Mouse (Mus musculus): Measurements from ENCODE around the gene Drd2.

Drd2 gene

DNA sequence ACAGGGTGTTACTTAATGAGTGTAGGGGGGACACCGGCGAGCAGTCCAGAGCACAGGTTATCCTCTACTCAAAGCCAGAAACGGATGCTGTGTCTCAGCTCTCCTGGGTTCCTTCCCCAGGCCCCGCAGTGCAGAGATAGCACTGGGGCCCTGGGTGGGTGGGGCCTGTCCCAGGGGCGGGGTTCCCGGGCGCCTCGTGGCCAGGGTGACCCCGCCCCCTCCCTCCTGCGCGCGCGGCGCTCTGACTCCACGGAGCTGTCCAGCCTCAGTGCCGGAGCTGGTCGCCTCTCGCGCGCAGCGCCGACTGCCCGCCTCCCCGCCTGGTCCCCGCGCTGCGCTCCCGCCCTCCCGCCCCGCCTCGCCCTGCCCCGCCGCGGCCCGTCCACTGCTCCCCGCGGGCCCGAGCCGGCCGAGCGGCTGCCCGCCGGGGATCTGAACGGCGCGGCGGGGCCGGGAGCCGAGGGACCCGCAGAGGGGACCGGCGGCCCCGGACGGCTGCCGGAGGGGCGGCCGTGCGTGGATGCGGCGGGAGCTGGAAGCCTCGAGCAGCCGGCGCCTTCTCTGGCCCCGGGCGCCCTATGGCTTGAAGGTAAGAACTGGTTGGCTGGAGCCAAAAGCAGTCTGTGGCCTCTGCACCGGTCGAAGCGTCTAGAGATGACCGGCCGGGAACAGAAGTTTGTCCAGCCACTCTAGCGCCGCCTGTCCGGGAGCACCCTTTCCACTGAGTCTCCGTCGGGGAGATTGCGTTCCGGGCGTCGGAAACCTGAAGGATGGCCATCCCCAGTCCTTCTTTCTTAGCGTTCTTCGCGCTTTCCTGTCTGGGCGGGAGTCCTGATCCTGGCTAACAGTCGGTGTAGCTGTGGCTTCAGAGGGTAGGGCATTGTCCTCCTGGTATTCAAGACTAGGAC, at the start of gene Drd2:
Gene Drd2 (plus strand): TSS at position 492 of the 908 bp plus-strand sequence.
- peak; percentile 79 for DNase-seq (ENCODE audit: low spot score)

DNA sequence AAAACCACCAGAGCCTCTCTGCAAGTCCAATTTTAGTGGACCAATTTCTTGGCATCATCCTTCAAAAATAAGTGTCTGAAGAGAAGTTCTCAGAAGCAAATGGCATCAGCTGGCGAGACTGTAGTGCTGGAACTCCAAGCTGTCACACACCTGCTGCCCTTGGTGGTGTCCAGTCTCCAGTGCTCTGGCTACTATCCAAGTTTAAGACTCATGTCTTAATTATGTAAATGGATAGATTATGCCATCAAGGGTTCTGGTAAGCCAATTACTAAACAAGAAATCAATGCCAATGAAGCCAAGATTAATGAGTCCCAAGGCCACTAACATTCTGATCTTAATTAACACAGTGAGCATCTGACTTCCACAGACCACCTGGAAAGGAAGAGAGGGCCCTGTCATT, 45.3 kb upstream of the Drd2 start:
- DNase-seq (ENCODE audit: low spot score): no peak

- DNase-seq (ENCODE audit: low spot score): no peak
These were observed 32.9 kb upstream of the Drd2 start for GRCm38 (mm10) chr9:49307576-49307975.

GRCm38 (mm10) chr9:49310821-49311220, 29.6 kb upstream of the Drd2 start:
- no peak for DNase-seq (ENCODE audit: low spot score)

DNA sequence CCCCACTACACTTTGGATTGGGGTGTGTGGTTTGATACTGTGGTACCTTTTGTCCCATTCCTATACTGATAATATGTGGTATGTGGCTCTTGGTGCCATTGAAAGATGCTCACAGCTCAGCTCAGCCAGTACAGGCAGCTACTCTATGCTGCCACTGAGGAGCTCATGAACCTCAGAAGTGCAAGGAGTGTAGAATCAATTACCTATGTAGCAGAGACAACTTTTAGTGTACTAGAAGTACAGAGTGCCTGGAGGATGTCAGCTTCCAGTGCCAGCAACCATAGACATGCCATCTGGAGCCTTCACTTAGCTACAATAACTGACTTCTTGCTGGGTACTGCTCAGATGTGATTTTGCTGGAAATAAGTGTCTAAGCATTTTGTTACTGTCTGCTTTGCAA, 21.8 kb upstream of the Drd2 start:
- no peak for DNase-seq (ENCODE audit: low spot score)

DNA sequence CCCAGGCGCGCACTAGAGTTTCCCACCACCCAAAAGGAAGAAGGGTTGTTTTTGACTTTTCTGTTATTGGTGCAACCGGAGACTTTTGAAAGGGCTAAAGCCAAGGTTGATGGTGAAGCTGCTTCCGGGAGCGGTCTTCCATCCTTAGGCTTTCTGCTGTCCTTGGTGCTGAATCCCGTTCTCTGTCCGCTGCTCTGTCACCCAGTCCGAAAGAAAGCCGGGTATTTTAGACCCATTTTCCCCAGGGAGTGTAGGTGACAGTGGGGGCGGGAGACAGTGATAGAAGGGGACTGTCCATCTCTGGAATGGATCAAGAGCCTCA, 578 bp downstream of the Drd2 start:
- peak; percentile 89 for DNase-seq (ENCODE audit: low spot score)

DNA sequence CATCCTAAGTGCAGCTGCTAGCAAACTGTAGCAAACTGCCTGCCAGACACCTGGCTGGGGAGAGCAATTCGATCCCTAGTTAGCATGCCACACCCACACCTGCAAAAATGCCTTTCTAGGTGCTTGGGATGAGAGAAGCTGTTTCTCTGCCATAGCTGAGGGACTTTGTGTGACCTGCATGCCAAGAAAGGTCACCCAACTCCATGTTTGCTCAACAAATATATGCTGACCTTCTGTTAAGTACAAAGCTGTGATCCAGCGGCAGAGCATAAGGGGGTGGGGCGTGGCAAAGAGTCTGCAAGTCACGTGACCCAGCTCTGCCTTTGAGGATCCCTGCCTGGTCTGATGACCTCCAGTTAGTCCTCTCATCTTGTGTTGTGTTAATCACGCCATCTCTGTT, 25.3 kb downstream of the Drd2 start:
- peak; percentile 24 for DNase-seq (ENCODE audit: low spot score)

GRCm38 (mm10) chr9:49373946-49374345, 33.5 kb downstream of the Drd2 start:
- DNase-seq (ENCODE audit: low spot score): no peak

GRCm38 (mm10) chr9:49379962-49380361, 39.5 kb downstream of the Drd2 start:
- DNase-seq (ENCODE audit: low spot score): no peak

GRCm38 (mm10) chr9:49384041-49384440, 43.6 kb downstream of the Drd2 start:
- no peak for DNase-seq (ENCODE audit: low spot score)

GRCm38 (mm10) chr9:49384855-49385254, 44.4 kb downstream of the Drd2 start:
- DNase-seq (ENCODE audit: low spot score): no peak

GRCm38 (mm10) chr9:49385301-49385700, 44.9 kb downstream of the Drd2 start:
- no peak for DNase-seq (ENCODE audit: low spot score)

DNA sequence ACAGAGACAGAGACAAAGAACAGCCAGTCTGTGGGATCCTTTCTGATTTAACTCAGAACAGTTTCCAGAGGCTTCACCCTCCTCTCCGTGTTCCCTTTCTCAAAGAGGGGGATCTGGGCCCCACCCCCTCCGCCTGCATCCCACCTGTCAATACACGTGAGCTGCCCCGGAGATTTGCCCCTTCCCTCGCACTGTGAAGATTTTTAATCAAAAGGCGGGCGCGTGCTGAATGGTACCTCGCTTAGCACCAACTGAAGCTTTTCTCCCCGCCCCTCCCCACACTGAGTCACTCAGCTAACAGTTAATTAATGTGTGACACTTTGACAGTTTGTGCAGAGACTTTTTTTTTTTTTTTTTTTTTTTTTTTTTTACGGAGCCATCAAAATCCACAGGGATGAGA, 45.7 kb downstream of the Drd2 start:
- DNase-seq (ENCODE audit: low spot score): peak; percentile 8

DNA sequence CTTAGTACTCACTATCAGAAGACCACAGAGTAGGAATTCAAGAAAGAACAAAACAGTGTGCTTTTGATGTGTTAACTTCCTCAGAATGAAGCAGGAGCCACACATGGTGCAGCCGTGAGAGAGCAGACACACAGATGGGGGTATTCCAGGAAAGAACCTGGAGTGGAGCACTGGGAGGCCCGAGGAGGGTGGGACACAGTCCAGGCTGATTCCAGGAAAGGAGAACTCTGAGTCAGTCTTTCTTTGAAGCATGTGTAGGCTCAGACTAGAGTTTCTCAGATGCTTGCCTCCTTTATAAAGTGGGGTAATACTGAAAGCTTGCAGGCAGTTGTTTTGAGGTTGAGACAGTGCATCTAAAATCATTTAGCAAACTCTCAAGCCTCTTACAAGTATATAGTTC, 51.8 kb downstream of the Drd2 start:
- DNase-seq (ENCODE audit: low spot score): no peak

GRCm38 (mm10) chr9:49396006-49396405, 55.6 kb downstream of the Drd2 start:
- DNase-seq (ENCODE audit: low spot score): no peak

DNA sequence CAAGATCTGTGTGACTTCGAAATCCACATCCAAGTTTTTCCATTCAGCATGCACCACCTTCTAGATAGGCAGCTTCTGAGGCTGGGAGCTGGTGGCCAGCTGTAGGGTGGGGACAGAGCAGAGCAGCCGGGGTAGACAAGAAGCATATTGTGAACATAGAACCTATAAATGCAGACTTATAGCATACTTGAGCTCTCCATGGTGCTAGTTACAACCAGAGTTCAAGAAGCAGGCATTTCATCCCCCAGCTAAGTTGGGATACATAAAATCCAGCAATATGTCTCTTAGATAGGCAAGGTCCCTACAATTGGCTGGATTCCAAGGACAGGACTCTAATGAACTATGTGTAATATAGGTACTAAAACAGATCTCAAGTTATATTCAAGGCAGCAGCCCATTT, 63.3 kb downstream of the Drd2 start:
- no peak for DNase-seq (ENCODE audit: low spot score)

GRCm38 (mm10) chr9:49407028-49407427, 66.6 kb downstream of the Drd2 start:
- no peak for DNase-seq (ENCODE audit: low spot score)

GRCm38 (mm10) chr9:49410621-49411020, 70.2 kb downstream of the Drd2 start:
- DNase-seq (ENCODE audit: low spot score): no peak

DNA sequence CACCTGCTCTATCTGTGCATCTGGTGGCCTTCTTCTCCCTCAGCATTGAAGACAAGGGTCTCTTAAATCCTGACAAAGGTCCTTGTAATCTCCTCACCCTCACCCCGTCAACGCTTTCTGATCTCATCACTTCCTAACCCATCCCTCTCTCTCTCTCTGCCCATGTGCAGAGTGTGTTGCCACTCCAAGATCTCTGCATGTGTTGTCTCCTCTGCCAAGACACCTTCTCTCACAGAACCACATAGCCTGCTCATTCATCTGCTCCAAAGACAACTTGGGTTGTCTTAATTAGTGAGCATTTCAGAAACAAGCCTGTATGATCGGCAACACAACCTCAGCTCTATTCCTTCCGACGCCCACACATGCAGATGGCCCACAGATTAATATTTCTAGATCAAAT, 83.4 kb downstream of the Drd2 start:
- DNase-seq (ENCODE audit: low spot score): no peak

GRCm38 (mm10) chr9:49425585-49425984, 85.2 kb downstream of the Drd2 start:
- DNase-seq (ENCODE audit: low spot score): no peak

- DNase-seq (ENCODE audit: low spot score): no peak
These were observed 86.5 kb downstream of the Drd2 start, which contains the start of gene Ankk1 for GRCm38 (mm10) chr9:49426921-49427320. Gene Ankk1 (minus strand): TSS chr9:49427021.

GRCm38 (mm10) chr9:49427478-49427877, 87.1 kb downstream of the Drd2 start:
- DNase-seq (ENCODE audit: low spot score): no peak

- DNase-seq (ENCODE audit: low spot score): no peak
These were observed 102.2 kb downstream of the Drd2 start for GRCm38 (mm10) chr9:49442621-49443020.

DNA sequence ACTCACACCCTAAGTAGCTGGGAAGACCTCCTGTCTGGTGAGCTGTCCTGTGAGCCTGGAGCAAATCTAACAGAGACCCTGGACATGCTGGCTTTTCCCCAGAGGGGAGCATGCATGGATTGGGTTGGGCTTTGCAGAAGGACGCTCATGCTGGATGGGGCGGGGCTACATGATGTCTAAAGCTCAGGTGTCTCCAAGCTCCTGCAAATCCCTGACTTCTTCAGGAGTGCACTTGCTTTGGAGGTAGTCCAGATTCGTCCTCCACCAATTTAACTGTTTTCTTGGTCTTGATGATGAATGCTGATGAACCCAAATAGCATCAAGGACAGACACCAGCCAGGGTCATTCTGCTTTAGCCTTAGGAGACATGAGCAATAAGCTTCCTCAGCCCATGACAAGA, 110.1 kb downstream of the Drd2 start:
- no peak for DNase-seq (ENCODE audit: low spot score)
